Mouse (Mus musculus): ENCODE data around the gene Gm28035.

Gene Gm28035

GRCm38 (mm10) chr2:30238906-30239465, 1.4 kb upstream of the Gm28035 start:
- no peak for DNase-seq

GRCm38 (mm10) chr2:30239777-30240176, 590 bp upstream of the Gm28035 start:
- peak; percentile 78 to 83 for DNase-seq

- DNase-seq = peak; percentile 79 to 94
Observed at GRCm38 (mm10) chr2:30242509-30242908, 2.1 kb downstream of the Gm28035 start.

GRCm38 (mm10) chr2:30243391-30243790, 3.0 kb downstream of the Gm28035 start:
- no peak for DNase-seq

GRCm38 (mm10) chr2:30244595-30245178, 4.3 kb downstream of the Gm28035 start:
- peak in 1 of 2 experiments; percentile 29 for DNase-seq

GRCm38 (mm10) chr2:30247036-30247435, 6.7 kb downstream of the Gm28035 start:
- no peak for DNase-seq

- no peak for DNase-seq
Observed at GRCm38 (mm10) chr2:30247681-30248080, 7.3 kb downstream of the Gm28035 start.

- DNase-seq = no peak
Observed at GRCm38 (mm10) chr2:30249182-30249581, 8.8 kb downstream of the Gm28035 start.

- DNase-seq = no peak
Observed at GRCm38 (mm10) chr2:30250166-30251128, 10.1 kb downstream of the Gm28035 start.

- peak; percentile 56 to 58 for DNase-seq
Observed at GRCm38 (mm10) chr2:30251417-30252104, 11.2 kb downstream of the Gm28035 start.

GRCm38 (mm10) chr2:30252521-30252920, 12.2 kb downstream of the Gm28035 start:
- DNase-seq = no peak

GRCm38 (mm10) chr2:30253809-30254208, 13.4 kb downstream of the Gm28035 start:
- no peak for DNase-seq

GRCm38 (mm10) chr2:30255631-30256395, 15.4 kb downstream of the Gm28035 start:
- no peak for DNase-seq

- DNase-seq = no peak
Observed at GRCm38 (mm10) chr2:30256616-30257350, 16.4 kb downstream of the Gm28035 start.

- no peak for DNase-seq
Observed at GRCm38 (mm10) chr2:30257699-30258460, 17.5 kb downstream of the Gm28035 start.

GRCm38 (mm10) chr2:30258600-30258999, 18.2 kb downstream of the Gm28035 start:
- DNase-seq = peak; percentile 54 to 87

GRCm38 (mm10) chr2:30259131-30260064, 19.0 kb downstream of the Gm28035 start:
- peak; percentile 56 to 65 for DNase-seq

- peak in 1 of 2 experiments; percentile 9 for DNase-seq
Observed at GRCm38 (mm10) chr2:30261064-30261736, 20.8 kb downstream of the Gm28035 start.

Measured in kidney, postnatal 36 days (tissue).